11 mouse cellular contexts compared by ENCODE assay signal in genomic region chr15:77832458-77832904, GRCm38 (mm10). TPM values are rescaled to one million over a fixed set of nuclear protein-coding genes. Genes with fewer than 3 reads are reported as not detected.
DNase-seq lines count a peak whose midpoint lies in the region; ATAC-seq and TF ChIP-seq lines count a peak whose summit lies in the region.
"Had no signal": no experiment of that assay in that cellular context is flagged by ENCODE, and none has a peak within 500 bp of the region (broad histone marks: within the 10 kb centered on the region; RNA-seq: fewer than 3 reads in every experiment).

No protein-coding gene starts in this region.

- H3K27ac ChIP-seq in heart, postnatal 0 days (ENCODE audit: low read depth): peak overlapping the region; percentile 38; the same call in 1 of the 2 replicates
- H3K27ac ChIP-seq in heart, embryonic 12.5 days (ENCODE audit: poor library complexity, severe bottlenecking): no peak overlapping the region; the same call in 1 of the 2 replicates
- no peak overlapping the region for H3K27ac ChIP-seq in hindbrain, postnatal 0 days
- H3K27ac ChIP-seq: neural tube, embryonic 12.5 days had no signal

- peaks cover 25% of the 10 kb centered on the region for H3K36me3 ChIP-seq in heart, postnatal 0 days (replicated peaks; ENCODE audit: control insufficient read depth, insufficient read depth, low read length)
- H3K36me3 ChIP-seq in heart, embryonic 12.5 days: peaks cover 33% of the 10 kb centered on the region
- H3K36me3 ChIP-seq in myocyte (ENCODE audit: control insufficient read depth, insufficient read depth): peaks cover 44% of the 10 kb centered on the region
- H3K36me3 ChIP-seq in hindbrain, postnatal 0 days (ENCODE audit: insufficient read depth, low read length): no peaks in the 10 kb centered on the region
- H3K36me3 ChIP-seq: neural tube, embryonic 12.5 days had no signal

- peaks cover 69% of the 10 kb centered on the region for H3K4me1 ChIP-seq in heart, postnatal 0 days (ENCODE audit: control insufficient read depth, insufficient read depth)
- peaks cover 86% of the 10 kb centered on the region for H3K4me1 ChIP-seq in heart, embryonic 12.5 days (replicated peaks)
- H3K4me1 ChIP-seq in hindbrain, postnatal 0 days (ENCODE audit: insufficient read depth, low read length): peaks cover 3% of the 10 kb centered on the region; the same call in 1 of the 2 replicates

- DNase-seq in heart, postnatal 0 days (ENCODE audit: low spot score): no peak
- DNase-seq in Muller cell, postnatal 12 days (ENCODE audit: inconsistent ontology term): peak; percentile 64
- DNase-seq in frontal cortex, postnatal 10 days (ENCODE audit: low spot score in 2 of 2): no peak
- no peak for DNase-seq in urinary bladder, adult 18-20 months (ENCODE audit: low spot score in 2 of 2)
- DNase-seq in hindbrain, postnatal 0 days (ENCODE audit: low spot score): no peak
- DNase-seq: gastrocnemius, postnatal 10 days had no signal

- no peak for TF ChIP-seq CTCF in heart, postnatal 0 days (IDR thresholded peaks at IDR 0.05; ENCODE audit: low read depth)
- no peak for TF ChIP-seq CTCF in hindbrain, postnatal 0 days (IDR thresholded peaks at IDR 0.05; ENCODE audit: low read depth)

- TF ChIP-seq EP300 in heart, postnatal 0 days (IDR thresholded peaks at IDR 0.05; ENCODE audit: low read depth): no peak

- H3K4me2 ChIP-seq in heart, postnatal 0 days (ENCODE audit: low read depth, low read length): no peak overlapping the region
- no peak overlapping the region for H3K4me2 ChIP-seq in heart, embryonic 12.5 days
- H3K4me2 ChIP-seq in myocyte (ENCODE audit: low read depth): peak overlapping the region; percentile 25
- H3K4me2 ChIP-seq in hindbrain, postnatal 0 days (ENCODE audit: low read depth, low read length): no peak overlapping the region
- H3K4me2 ChIP-seq: neural tube, embryonic 12.5 days had no signal

- 62% methylated on average over 7 of the region's 7 CpGs for WGBS in heart, postnatal 0 days
- WGBS in heart, embryonic 12.5 days: 71% methylated on average over 7 of the region's 7 CpGs
- WGBS in hindbrain, postnatal 0 days: 85% methylated on average over 7 of the region's 7 CpGs

- H3K9ac ChIP-seq in heart, postnatal 0 days (replicated peaks; ENCODE audit: low read depth, low read length): no peak overlapping the region
- H3K9ac ChIP-seq in heart, embryonic 12.5 days: no peak overlapping the region
- H3K9ac ChIP-seq in hindbrain, postnatal 0 days (replicated peaks; ENCODE audit: low read length): no peak overlapping the region
- H3K9ac ChIP-seq: neural tube, embryonic 12.5 days had no signal

- ATAC-seq in heart, postnatal 0 days (ENCODE audit: insufficient read depth, low read depth): no peak
- no peak for ATAC-seq in heart, embryonic 12.5 days (ENCODE audit: insufficient number of reproducible peaks, low FRiP score)
- peak; percentile 5 for ATAC-seq in inflammation-experienced regulatory T-cells, adult 6 months
- no peak for ATAC-seq in hindbrain, postnatal 0 days
- ATAC-seq: Patski had no signal

- no peaks in the 10 kb centered on the region for H3K9me3 ChIP-seq in heart, postnatal 0 days (replicated peaks; ENCODE audit: control insufficient read depth, low read length)
- H3K9me3 ChIP-seq in heart, embryonic 12.5 days (replicated peaks): no peaks in the 10 kb centered on the region
- H3K9me3 ChIP-seq in hindbrain, postnatal 0 days (ENCODE audit: low read length): no peaks in the 10 kb centered on the region
- H3K9me3 ChIP-seq: neural tube, embryonic 12.5 days had no signal

- H3K27me3 ChIP-seq in heart, postnatal 0 days (ENCODE audit: control insufficient read depth, insufficient read depth, low read length): no peaks in the 10 kb centered on the region
- no peaks in the 10 kb centered on the region for H3K27me3 ChIP-seq in heart, embryonic 12.5 days (replicated peaks)
- H3K27me3 ChIP-seq in myocyte (ENCODE audit: control insufficient read depth, insufficient read depth, insufficient read length): no peaks in the 10 kb centered on the region
- H3K27me3 ChIP-seq in hindbrain, postnatal 0 days (ENCODE audit: insufficient read depth, low read length): no peaks in the 10 kb centered on the region
- H3K27me3 ChIP-seq: neural tube, embryonic 12.5 days; Patski had no signal

- no peak overlapping the region for H3ac ChIP-seq in myocyte (ENCODE audit: control insufficient read depth, insufficient read length)

- peaks cover 100% of the 10 kb centered on the region for H3K79me2 ChIP-seq in myocyte (ENCODE audit: control insufficient read depth, insufficient read depth)

- no peak for TF ChIP-seq POLR2A in myocyte (IDR thresholded peaks at IDR 0.05; ENCODE audit: insufficient read length, low read depth)

- no peak overlapping the region for H3K4me3 ChIP-seq in heart, postnatal 0 days (ENCODE audit: low read depth, low read length)
- H3K4me3 ChIP-seq in heart, embryonic 12.5 days: no peak overlapping the region
- H3K4me3 ChIP-seq in myocyte: no peak overlapping the region
- no peak overlapping the region for H3K4me3 ChIP-seq in hindbrain, postnatal 0 days (ENCODE audit: low read length)
- H3K4me3 ChIP-seq: neural tube, embryonic 12.5 days had no signal

TF ChIP-seq in myocyte, 11 proteins besides CTCF, POLR2A, EP300 and RAD21:
- TF ChIP-seq USF1 (IDR thresholded peaks at IDR 0.05; ENCODE audit: low read depth) (no peak), CEBPB (IDR thresholded peaks at IDR 0.05; ENCODE audit: insufficient read depth, poor library complexity, severe bottlenecking) (no peak), MYOG (IDR thresholded peaks at IDR 0.05; ENCODE audit: control insufficient read depth in 1 of 3, insufficient read depth in 1 of 3, insufficient read length in 2 of 3, low read depth in 2 of 3) (no peak), E2F4 (IDR thresholded peaks at IDR 0.05; ENCODE audit: insufficient read depth) (no peak), TCF12 (IDR thresholded peaks at IDR 0.05; ENCODE audit: insufficient read depth, poor library complexity, severe bottlenecking) (no peak), TCF3 (IDR thresholded peaks at IDR 0.05; ENCODE audit: insufficient read length, low read depth) (no peak)

RNA-seq across cellular contexts. Expression of gene Myh9, which starts 9.5 kb away (rescaled TPM):
- total RNA-seq in heart, postnatal 0 days (2014; rRNA removed; ENCODE audit: low replicate concordance): 62.0 and 63.6 TPM in 2 replicates
- polyA plus RNA-seq in heart, postnatal 0 days (2015; fragmentation: Nextera tagmentation; extraction: Ambion mirVana): 15.7 and 17.5 TPM in 2 replicates
- 41.9 and 42.0 TPM in 2 replicates for polyA plus RNA-seq in heart, embryonic 12.5 days (2016; fragmentation: Nextera tagmentation; extraction: Ambion mirVana)
- 100 to 1,000 TPM; 218 to 293 (median 259) TPM for polyA plus RNA-seq in inflammation-experienced regulatory T-cells, adult 6 months (2017; shearing (Covaris generic))
- polyA plus RNA-seq in myocyte (2012; fragmentation: generic; extraction: Trizol): 466 TPM
- 29.4 and 33.6 TPM in 2 replicates for total RNA-seq in hindbrain, postnatal 0 days (2014; rRNA removed)
- 8.4 and 9.1 TPM in 2 replicates for polyA plus RNA-seq in hindbrain, postnatal 0 days (2015; fragmentation: Nextera tagmentation; extraction: Ambion mirVana)
